In genomic region chr17:32536051-32536866, GRCm38 (mm10) we compare ENCODE assay signal across 8 mouse cellular contexts. TPM values are rescaled to one million over a fixed set of nuclear protein-coding genes. Genes with fewer than 3 reads are reported as not detected.
DNase-seq lines count a peak whose midpoint lies in the region; ATAC-seq and TF ChIP-seq lines count a peak whose summit lies in the region.
"Not testable (repeated sequence)": the region's sequence is repeated elsewhere in the genome, so short reads cannot be mapped to it uniquely, and the experiment has no call there.

Gene Cyp4f16, plus strand, starts transcription at chr17:32536558.

- H3K9me3 ChIP-seq in heart, embryonic 12.5 days (replicated peaks); kidney, postnatal 0 days (replicated peaks; ENCODE audit: low read length): not testable (repeated sequence)

- peak within 1 kb of the TSS; percentile 65 for H3K4me2 ChIP-seq in heart, embryonic 12.5 days
- H3K4me2 ChIP-seq in kidney, postnatal 0 days (ENCODE audit: low read length): peak within 1 kb of the TSS; percentile 73

- 8% methylated on average over 5 of the region's 5 CpGs for WGBS in heart, embryonic 12.5 days
- WGBS in kidney, postnatal 0 days: 4% methylated on average over 5 of the region's 5 CpGs
- WGBS in liver, adult 2 months: 4% methylated on average over 5 of the region's 5 CpGs

- H3K4me3 ChIP-seq in bone marrow macrophage, adult 2 months (ENCODE audit: insufficient read depth, low read length): peak within 1 kb of the TSS; percentile 69
- H3K4me3 ChIP-seq in heart, embryonic 12.5 days: peak within 1 kb of the TSS; percentile 57
- peak within 1 kb of the TSS; percentile 45 for H3K4me3 ChIP-seq in kidney, postnatal 0 days (replicated peaks; ENCODE audit: low read depth, low read length)
- H3K4me3 ChIP-seq in liver, adult 2 months (ENCODE audit: insufficient read depth, low read depth, low read length): peak within 1 kb of the TSS; percentile 39

- H3K9ac ChIP-seq in heart, embryonic 12.5 days: peak within 1 kb of the TSS; percentile 62
- peak within 1 kb of the TSS; percentile 51 for H3K9ac ChIP-seq in kidney, postnatal 0 days (ENCODE audit: low read depth, low read length)
- H3K9ac ChIP-seq in liver, adult 2 months (ENCODE audit: low read depth, low read length): 0 out of 2 replicates have a peak within 1 kb of the TSS, but pooled peaks have one; percentile 21

- H3K27ac ChIP-seq in bone marrow macrophage, adult 2 months (ENCODE audit: insufficient read depth, low read depth, low read length): 0 out of 2 replicates have a peak within 1 kb of the TSS, but pooled peaks have one; percentile 17
- peak within 1 kb of the TSS; percentile 22; the same call in 1 of the 2 replicates for H3K27ac ChIP-seq in heart, embryonic 12.5 days (ENCODE audit: poor library complexity, severe bottlenecking)
- peak within 1 kb of the TSS; percentile 25; the same call in 1 of the 2 replicates for H3K27ac ChIP-seq in kidney, postnatal 0 days
- not testable (repeated sequence) for H3K27ac ChIP-seq in liver, adult 2 months (replicated peaks; ENCODE audit: insufficient read depth, low read depth, low read length)

- peak; percentile 50 to 59 for DNase-seq in B cell, adult 2 months
- peak; percentile 93 for DNase-seq in kidney, postnatal 0 days (ENCODE audit: low spot score)
- peak; percentile 29 for DNase-seq in liver, adult 2 months (ENCODE audit: extremely low read depth, low read depth, low spot score)
- peak; percentile 66 to 75 for DNase-seq in spleen, postnatal 36 days (ENCODE audit: low spot score in 2 of 2)

- not testable (repeated sequence) for H3K36me3 ChIP-seq in heart, embryonic 12.5 days; kidney, postnatal 0 days (ENCODE audit: insufficient read depth, low read length); liver, adult 2 months (ENCODE audit: control insufficient read depth, insufficient read depth, low read length)

- peak; percentile 32; the same call in 1 of the 2 replicates for TF ChIP-seq POLR2A in bone marrow macrophage, adult 2 months (IDR thresholded peaks at IDR 0.05; ENCODE audit: borderline replicate concordance, low read depth, low read length)
- TF ChIP-seq POLR2A in liver, adult 2 months (IDR thresholded peaks at IDR 0.05; ENCODE audit: extremely low read depth, insufficient read depth, low read length): not testable (repeated sequence)

- peaks cover 19% of the 10 kb centered on the region for H3K4me1 ChIP-seq in bone marrow macrophage, adult 2 months (ENCODE audit: control insufficient read depth, insufficient read depth, low read length)
- H3K4me1 ChIP-seq in heart, embryonic 12.5 days (replicated peaks): peaks cover 16% of the 10 kb centered on the region
- not testable (repeated sequence) for H3K4me1 ChIP-seq in kidney, postnatal 0 days (replicated peaks; ENCODE audit: insufficient read depth, low read length); liver, adult 2 months (ENCODE audit: control insufficient read depth, insufficient read depth, low read length)

- ATAC-seq in erythroid progenitor cell, adult 5-6 weeks (replicated peaks; ENCODE audit: low FRiP score, poor library complexity, severe bottlenecking): 0 out of 2 replicates have a peak, but pooled peaks have one; percentile 49
- peak; percentile 96 for ATAC-seq in heart, embryonic 12.5 days (ENCODE audit: insufficient number of reproducible peaks, low FRiP score)
- peak; percentile 93 for ATAC-seq in kidney, postnatal 0 days (replicated peaks; ENCODE audit: low FRiP score, low read depth)
- peak; percentile 80 for ATAC-seq in monocyte, adult 5-6 weeks (replicated peaks; ENCODE audit: insufficient number of reproducible peaks, low FRiP score, low TSS enrichment, poor library complexity, severe bottlenecking)

- not testable (repeated sequence) for H3K79me2 ChIP-seq in liver, adult 2 months (ENCODE audit: control insufficient read depth, insufficient read depth, low read length)

- TF ChIP-seq CTCF in bone marrow macrophage, adult 2 months (IDR thresholded peaks at IDR 0.05; ENCODE audit: low read depth, low read length); kidney, postnatal 0 days (IDR thresholded peaks at IDR 0.05; ENCODE audit: low read depth); liver, adult 2 months (IDR thresholded peaks at IDR 0.05; ENCODE audit: low read depth, low read length): not testable (repeated sequence)

- H3K27me3 ChIP-seq in heart, embryonic 12.5 days (replicated peaks); kidney, postnatal 0 days (ENCODE audit: insufficient read depth, low read length); liver, adult 2 months (ENCODE audit: control insufficient read depth, insufficient read depth, low read length): not testable (repeated sequence)

RNA-seq across cellular contexts. Expression of gene Cyp4f16, which starts in this region (rescaled TPM):
- 52.2 and 53.6 TPM in 2 replicates for polyA plus RNA-seq in bone marrow macrophage, adult 2 months (2012; ENCODE audit: insufficient read depth, insufficient read length, missing spikeins)
- total RNA-seq in erythroid progenitor cell, adult 5-6 weeks (2015; ENCODE audit: low replicate concordance): 1.7 and 7.2 TPM in 2 replicates
- total RNA-seq in erythroid progenitor cell, adult 5-6 weeks (2017; ENCODE audit: low replicate concordance): 5.3 TPM in 1 of 2 replicates, not detected in the other
- 18.3 and 19.2 TPM in 2 replicates for polyA plus RNA-seq in heart, embryonic 12.5 days (2016; fragmentation: Nextera tagmentation; extraction: Ambion mirVana)
- polyA plus RNA-seq in kidney, postnatal 0 days (2015; fragmentation: Nextera tagmentation; extraction: Ambion mirVana): 24.0 and 25.4 TPM in 2 replicates
- total RNA-seq in liver, adult 2 months (2014; rRNA removed): 4.1 and 4.9 TPM in 2 replicates
- 3.4 and 5.1 TPM in 2 replicates for polyA plus RNA-seq in liver, adult 2 months (2012; rRNA removed)
- 94.6 to 125 TPM (median 116 TPM) in 3 replicates for total RNA-seq in monocyte, adult 5-6 weeks (2017)

Comparison
In these comparisons a context has a peak if more than half of its experiments do, and no peak if none do; other contexts are left out.
1. RNA of gene Cyp4f16 (total RNA-seq): 94.6 to 125 TPM in monocyte, adult 5-6 weeks; 4.1 to 4.9 TPM in liver, adult 2 months and 1.7 to 7.2 TPM in erythroid progenitor cell, adult 5-6 weeks; every median in the first group is over 10 times any median in the second.
2. DNase-seq: peak in every context shown above with its lines; median percentile 93 in kidney, postnatal 0 days; 70 in spleen, postnatal 36 days; 54 in B cell, adult 2 months; 29 in liver, adult 2 months.
3. Peak in every context shown above with its lines, with median percentiles within 50 percentile points of each other: H3K4me3 ChIP-seq, ATAC-seq and H3K9ac ChIP-seq.